Mouse (Mus musculus) frontal cortex, postnatal 14 days (tissue): ENCODE data around the gene Kcnip1.

ENCODE experiments used
- DNase-seq, 2 experiments: peaks; one replicate each; pipeline ENCODE4 v3.0.0; 2022; ENCODE audit warnings: low spot score in 2 of 2

The Kcnip1 gene

DNA sequence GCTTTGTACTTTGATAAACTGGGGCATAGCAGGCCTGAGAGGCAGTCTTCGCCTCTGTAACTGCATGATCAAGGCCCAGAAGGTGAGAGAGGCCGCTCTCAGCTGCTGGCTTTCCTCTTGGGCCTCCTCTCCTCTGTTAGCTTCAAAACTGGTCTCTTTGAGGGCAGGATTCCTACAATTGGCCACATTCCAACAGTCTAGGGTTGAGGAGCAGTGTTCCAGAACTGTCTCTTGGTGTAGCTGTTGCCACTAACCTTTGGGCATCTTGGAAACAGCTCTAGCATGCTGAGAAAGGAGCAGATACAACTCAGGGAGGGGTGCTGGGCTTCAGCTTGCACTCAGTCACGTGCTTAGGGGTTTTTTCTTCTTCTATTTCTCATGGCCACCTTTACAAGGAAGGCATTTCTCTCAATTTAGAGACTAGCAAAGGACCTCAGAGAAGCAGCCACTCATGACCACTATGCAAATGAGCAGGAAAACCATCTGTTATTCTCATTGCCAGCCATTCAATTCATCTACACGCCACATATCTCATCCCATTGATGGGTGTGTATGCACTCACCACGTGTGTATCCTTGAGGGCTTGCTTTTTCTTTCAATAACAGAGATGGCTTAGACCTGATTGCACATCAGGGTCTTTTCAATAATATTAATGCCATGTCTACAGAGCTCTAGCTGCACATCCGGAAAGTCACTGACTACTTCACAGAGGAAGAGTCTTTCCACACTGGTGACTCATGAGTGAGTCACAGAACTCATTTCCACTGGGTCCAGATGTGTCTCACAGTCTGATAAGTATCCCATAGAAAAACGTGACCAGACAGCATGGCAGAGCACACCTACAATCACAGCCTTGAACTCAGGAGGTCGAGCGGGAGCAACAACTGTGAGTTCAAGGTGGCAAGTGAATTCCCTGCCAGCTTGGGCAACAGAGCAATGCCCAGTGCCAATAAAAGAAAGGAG is 225.7 kb downstream of the Kcnip1 start:
- DNase-seq, result no peak

DNA sequence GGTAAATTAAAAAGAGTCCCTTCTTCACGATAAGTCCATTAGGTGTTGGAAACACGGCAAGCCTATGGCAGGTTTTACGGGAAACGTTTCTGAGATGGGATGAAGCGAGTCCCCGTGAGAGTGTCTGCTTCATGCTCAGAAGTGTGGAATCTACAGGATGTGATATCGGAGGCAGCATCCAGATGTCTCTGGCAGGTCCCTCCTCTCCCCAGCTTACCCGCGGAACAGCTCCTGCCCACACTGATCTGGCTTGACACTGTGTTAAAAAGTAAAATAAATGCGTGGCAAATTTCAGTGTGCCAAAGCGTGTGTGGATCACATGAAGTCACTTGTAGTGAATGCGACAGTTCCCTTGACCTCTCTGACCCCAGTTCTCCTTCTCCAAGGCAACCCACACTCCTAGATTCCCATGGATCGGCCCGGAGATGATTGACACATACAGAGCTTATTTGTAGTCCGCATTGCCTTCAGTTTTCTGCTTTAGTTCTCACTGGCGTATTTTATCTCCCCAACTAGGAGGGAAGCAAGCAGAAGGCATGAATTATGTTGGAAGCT is 231.7 kb downstream of the Kcnip1 start:
- peak in 1 of 2 experiments; percentile 17 for DNase-seq

DNA sequence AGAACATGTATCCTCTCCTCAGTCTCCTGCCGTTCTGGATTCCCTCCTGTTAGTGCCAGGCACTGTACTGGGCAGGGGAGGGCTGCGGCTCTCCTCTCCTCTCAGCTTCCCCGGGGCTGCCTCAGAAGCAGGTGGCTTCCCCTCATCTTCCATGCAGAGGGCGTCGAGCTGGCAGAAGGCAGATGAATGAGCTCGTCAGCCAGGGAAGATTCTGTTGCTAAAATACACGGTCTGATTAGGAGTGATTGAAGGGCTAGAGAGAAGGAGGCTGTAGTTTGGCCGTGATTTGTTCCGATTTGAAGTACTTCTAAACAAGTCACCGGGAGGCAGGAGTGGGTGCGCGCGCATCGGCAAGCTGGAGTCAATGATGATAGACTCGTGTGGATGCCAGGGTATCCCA is 236.3 kb downstream of the Kcnip1 start:
- DNase-seq, result no peak

DNA sequence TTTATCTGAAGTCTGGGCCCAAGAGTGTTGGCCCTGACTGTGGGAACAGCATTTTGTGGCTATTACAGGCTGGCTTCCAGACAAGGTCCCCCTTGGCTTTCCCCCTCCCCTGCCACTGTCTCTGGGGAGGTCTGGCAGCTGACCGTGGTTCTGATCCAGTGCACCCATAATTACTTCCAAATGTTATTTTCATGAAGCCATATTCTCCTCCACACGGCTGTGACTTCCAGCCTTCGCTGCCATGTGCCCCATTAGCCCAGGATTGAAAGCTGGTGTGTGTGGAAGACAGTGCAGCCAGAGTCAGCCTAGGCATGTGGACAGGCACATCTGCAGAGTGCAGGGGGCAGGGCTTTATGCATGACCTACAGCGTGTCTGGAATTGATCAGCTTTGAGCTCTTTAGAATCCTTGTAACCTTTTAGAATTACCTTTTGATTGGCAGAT is 240.5 kb downstream of the Kcnip1 start:
- no peak for DNase-seq

DNA sequence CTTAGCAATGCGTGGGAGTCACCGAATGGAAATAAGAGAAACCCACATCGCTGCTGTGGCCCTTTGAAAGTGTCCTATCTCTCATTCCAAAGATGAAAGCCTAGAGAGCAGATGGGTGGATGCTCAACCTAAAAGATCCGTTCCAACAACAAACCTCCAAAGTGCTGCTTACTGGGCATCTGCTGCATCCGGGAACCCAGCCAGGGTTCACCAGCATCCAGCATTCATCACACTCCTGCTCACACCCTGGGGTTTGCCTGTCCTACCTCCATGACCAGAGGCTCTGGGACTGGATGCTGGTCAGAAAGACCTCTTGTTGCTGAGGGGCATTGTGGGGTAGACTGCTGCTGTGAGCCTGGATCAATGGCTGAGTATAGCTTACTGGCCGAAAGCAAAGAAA is 241.4 kb downstream of the Kcnip1 start:
- DNase-seq, result no peak

DNA sequence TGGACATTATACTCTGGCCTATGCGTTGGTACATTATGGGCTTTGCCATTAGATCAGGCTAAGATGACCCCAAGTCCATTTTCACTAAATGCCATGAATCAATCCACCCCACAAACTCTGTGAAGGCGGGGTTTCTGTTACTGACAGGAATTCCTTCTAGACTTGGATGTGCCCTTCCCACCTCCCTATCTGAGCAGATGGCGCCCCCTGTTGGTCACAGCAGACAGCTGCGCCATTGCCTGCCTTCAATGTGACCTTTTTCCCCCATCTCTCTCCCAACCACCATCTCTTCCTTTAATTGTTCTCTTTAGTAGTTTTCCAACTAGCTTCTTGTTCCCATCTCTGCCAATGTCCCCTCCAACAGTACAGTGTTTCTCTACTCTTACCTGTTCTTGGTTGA is 243.0 kb downstream of the Kcnip1 start:
- no peak for DNase-seq

DNA sequence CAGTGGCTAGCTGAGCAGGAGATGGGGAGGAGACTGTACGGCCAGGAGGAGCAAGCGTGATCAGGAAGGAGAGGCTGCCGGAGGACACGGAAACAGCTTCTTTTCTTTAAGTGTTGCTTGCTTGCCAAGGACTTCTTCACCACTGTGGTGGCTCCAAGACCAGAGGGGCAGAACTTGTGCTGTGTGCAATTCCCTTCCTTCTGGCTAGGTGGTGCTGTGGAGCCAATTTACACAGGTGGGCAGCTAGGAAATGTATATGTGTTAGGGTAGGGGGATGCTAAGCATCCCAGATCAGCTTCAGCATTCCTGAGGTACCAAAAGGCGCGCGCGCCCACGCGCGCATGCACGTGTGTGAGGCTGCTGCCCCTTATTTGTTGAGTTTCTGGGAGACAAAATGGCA is 243.5 kb downstream of the Kcnip1 start:
- no peak for DNase-seq

DNA sequence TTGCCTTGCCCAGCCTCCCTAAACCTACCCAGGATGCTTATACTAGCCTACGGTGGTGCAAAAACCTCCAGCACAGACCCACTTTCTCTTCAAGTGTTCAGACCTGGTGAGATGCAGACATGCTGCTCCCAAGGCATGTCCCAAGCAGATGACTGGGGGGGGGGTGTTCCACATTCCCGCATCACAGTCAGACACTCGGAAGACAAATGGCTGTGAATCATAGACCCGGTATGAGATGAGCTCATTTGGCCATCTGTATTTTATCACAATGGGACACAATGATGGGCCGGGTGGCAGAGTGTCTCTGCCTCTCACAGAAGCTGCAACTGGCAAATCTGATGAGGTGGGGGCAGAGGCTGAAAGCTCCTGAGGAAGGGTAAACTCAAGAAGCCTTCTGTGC is 244.2 kb downstream of the Kcnip1 start:
- no peak for DNase-seq

DNA sequence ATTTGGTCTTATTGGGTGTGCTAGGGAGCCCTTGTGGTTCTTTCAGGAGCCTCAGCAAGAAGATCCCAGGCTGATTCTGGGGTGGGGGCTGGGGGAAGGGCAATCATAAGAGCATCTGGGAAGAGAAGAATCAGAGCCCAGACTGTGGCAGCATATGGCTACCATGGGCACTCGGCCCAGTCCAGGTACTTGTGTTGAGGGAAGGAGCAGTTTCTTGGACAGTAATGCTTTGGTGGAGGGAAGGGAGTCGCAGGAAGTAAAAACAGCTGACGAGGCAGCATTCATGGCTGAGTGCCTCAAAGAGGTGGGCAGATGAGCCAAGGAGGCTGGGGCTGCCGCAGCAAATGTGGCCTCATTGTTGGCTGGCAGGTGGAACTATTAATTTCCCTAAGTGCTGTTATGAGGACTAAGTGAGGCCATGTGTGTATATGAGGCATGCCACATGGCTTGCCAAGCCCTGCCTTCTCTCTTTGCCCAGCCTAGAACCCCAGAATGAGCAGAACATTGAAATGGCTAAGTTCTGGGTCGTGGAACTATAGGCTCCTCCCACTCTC is 245.5 kb downstream of the Kcnip1 start:
- no peak for DNase-seq

DNA sequence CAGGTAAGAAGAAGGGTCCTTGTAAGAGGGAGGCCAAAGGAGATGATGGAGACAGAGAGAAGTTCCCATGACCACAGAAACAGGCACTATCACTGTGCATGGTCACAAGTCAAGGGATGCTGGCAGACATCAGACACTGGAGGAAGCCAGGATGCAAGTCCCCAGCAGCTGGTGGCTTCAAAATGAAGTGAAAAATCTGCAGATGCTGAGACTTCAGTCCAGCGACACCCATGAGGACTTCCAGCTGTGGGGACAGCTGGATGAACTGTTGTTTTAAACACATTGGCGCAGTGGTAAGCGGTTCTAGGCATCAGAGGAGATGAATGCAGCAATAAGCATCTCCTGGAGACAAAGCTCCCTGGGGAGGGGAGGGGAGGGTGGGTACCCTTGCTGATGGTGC is 246.6 kb downstream of the Kcnip1 start:
- no peak for DNase-seq

DNA sequence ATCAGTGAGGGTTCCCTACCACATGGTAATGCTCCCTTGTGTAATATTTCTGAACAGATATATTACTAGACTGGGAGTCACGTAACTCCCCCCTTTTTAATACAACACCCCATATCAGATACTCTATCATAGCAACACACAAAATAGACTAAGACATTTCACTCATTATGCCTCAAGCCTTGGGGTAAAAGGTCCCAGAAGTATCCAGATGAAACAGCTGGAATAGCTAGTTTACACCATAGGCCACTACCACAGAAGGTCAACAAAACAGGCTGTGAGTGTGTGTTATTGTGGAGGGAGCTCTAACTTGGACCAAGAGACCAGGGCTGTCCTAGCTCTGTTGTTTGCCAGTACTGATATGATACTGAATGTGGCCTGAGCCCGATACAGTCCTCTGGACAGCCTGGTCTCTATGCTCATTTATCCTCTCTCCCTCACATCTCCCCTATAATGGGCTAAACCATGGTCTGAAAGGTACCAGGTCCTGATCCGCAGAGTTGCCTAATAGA is 247.1 kb downstream of the Kcnip1 start:
- DNase-seq, result no peak

DNA sequence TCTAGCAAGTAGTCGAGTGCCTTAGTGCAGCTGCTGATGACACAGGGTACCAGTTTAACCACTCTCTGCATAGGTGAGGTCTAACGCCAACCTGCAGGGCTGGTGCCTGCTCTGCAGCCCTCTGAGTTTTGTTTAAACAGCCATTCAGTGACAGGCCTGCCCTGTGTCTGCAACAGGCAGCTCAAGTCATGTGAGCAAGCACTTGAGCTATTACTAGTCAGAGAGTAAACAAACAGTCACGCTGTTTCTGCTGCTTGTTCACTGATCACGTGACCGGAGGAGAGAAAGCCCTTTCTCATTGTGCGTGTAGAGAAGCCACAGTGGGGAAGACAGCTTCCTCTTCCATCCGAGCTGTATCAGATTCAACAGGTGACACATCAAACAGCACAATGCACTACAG is 248.5 kb downstream of the Kcnip1 start:
- no peak for DNase-seq

DNA sequence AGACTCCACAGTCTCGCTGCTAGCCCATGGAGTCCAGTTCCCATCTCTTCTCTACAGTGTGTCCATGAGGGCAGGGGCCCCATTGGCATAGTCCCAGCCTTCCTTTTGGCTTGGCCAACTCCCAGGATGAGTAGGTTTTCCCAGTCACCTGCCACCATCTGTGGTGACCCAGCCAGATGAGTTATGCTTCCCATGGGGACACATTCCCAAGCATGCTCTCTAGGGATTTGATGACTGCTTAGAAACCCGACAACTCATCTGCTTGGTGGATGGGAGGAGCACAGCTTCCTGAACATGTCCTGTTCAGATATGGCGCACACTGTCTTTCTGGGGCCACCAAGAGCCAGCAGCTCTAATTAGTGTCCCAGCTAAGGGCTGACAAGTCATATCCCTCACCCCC is 252.8 kb downstream of the Kcnip1 start:
- no peak for DNase-seq

DNA sequence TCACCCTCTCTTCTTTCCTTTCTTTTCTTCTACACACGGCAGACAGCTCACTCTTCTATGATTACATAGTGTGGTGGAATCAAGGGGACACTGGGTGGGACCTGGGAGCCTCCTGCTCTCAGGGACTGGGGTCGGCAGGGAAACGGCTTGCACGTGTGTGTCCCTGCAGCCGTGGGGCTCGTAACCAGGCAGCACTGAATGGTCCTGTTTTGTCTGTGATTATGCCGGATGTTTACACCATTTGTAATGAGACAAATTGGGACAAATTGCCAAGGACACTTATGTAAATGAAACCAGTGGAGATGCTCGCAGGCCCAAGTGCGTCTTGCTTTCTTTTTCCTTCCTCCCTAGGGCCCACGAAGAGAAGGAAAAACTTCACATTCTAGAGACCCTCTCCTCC is 256.5 kb downstream of the Kcnip1 start:
- DNase-seq, result no peak

DNA sequence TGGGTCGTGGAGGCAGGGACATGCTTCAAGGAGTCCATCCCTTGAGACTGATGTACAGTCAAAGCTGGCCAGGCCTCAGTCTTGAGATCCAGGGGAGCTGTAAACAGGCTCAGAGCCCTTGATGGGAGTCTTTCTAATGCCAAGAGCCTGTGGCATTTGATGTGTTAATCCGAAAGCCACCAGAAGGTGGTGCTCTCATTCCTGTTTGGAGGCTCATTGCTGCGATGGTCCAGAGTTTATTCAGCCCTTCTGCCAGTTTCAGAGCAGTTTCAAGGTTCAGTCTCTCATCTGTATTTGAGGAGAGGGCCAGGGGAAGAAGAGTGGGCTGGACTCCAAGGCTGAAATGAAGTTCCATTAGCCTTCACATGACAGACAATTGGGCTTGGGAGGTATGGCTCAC is 259.7 kb downstream of the Kcnip1 start:
- DNase-seq, result peak; percentile 45 to 78

DNA sequence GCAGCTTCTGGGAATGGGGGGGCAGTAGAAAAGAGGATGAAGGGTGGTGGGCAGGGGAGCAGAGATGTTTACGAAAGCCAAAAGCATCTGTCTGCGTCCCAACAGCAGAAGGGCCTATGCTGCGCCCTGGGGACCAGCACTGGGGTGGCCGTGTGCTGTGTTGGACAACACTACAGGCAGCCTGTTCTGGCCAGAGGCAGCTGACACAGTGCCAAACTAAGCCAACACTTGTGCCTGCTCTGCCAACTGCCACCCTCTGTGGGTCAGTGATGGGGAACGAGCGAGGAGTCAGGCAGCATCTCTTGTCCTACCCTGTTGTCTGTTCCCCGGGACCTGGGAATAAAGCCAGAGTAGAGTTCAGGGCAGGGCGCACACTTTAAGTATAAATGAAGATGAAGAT is 260.6 kb downstream of the Kcnip1 start:
- no peak for DNase-seq

DNA sequence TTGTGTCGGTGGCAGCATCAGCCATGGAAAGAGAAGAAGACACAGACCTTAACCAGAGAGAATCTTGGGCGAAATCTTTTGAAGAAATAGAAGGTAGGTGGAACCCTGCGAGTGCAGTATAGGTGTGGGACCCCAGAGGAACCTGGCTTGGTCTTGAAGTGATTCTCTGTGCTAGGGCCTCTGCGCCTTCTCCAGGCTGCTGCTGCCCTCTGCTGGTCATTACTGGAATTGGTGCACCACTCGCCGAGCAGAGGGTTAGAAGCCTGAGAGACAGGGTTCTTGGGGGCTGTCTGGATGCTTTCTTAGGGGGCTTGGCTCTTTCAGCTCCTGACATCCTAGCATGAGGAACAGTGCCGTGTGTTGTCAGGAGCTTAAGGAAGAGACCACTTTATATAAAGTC is 271.7 kb downstream of the Kcnip1 start:
- peak in 1 of 2 experiments; percentile 65 for DNase-seq

DNA sequence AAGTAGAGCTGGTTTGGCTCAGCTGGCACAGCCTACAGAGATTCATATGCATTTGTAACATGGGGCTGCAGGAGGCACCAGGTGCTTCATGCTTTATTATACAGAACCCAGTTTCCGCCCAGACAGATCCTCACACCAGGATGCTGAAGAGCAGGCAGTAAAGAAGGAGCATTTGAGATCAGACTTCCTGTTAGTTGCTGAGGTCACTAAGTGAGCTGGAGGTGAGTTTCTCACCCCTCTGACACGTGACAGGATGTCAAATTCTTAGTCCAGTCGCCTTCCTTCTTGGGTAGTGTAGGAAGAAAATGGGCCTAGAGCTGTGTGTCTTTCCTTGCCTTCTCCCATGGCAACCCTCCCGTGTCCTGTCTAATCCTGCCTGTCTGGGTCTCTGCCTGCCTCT is 286.2 kb downstream of the Kcnip1 start:
- no peak for DNase-seq

DNA sequence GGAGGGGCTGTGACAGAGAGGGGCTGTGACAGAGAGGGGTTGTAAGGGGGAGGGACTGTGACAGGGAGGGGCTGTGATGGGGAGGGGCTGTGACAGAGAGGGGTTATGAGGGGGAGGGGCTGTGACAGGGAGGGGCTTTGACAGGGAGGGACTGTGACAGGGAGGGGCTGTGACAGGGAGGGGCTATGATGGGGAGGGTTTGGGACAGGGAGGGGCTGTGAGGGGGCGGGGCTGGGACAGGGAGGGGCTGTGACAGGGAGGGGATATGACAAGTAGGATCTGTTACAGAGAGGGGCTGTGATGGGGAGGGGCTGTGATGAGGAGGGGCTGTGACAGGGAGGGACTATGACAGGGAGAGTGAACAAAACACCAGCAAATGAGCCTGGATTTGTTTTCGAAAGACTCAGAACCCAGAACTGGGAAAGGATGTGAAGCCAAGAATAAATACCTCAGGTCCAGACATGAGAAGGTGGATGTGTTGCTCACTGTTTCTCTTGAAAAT is 290.9 kb downstream of the Kcnip1 start:
- DNase-seq, result no peak

DNA sequence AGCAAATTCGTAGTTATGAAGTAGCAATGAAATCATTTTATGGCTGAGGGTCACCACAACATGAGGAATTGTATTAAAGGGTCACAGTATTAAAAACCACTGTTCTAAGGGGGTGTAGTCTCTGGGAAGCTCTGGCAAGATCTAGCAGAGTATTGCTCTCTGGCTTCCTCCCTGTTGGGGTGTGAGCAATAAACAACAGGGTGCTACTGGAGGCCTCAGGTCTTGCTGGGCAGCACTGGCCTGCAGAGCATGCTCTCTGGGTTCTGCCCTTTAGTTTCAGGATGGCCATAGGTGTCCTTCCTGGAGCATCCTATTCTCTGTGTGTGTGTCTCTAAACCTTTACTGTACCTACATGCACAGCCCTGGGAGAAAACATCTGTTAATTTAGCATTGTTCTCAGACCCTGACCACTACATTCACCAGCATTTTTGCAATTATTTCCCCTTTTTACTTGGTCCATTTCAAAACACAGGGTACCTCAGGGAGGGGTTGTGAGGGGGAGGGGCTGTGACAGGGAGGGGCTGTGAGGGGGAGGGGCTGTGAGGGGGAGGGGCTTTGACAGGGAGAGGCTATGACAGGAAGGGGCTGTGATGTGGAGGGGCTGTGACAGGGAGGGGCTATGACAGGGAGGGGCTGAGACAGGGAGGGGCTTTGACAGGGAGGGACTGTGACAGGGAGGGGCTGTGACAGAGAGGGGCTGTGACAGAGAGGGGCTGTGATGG is 291.6 kb downstream of the Kcnip1 start:
- no peak for DNase-seq

DNA sequence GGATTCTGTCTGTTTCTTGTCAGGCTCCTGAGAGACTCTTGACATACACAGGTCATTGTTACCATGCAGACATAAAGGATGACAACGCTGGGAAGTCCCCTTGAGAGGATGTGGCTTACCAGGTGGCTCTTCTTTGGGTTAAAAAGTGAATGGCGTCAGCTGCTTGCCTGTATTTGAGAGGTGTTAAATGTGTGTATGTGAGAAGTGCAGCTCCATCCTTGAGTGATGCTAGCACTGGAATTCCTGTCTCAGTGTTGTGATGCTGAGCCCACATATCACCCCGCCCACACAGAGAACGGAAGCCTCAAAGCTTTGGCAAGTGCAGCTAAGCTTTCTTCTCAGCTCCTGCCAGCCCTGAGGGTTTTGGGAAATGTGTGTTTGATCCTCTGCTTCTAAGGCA is 292.2 kb downstream of the Kcnip1 start:
- DNase-seq, result peak; percentile 64 to 74

DNA sequence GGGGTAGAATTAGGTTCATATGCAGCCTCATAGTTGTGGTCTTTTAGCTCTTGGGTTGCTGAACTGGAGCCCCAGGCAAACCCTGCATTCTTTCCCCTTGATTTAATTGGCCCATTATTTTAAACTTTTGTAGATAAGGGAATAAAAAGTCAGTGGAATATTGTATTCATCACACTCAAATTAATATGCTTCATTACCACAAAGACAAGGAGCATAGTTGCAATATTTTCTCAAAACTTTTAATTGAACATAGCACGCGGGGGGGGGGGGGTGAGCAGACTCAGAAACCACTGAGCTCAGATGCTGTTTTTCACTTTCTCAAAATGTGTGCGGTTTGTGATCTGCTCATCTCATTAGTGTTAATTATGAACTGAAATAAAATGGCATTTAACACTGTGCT is 302.8 kb downstream of the Kcnip1 start:
- DNase-seq, result no peak
